Mouse (Mus musculus) liver, adult 2 months (tissue): ENCODE data around the gene Napsa.

Source experiments
- CTCF ChIP-seq: fragments of 200-500 bp; IDR thresholded peaks from 2 replicates; pipeline ENCODE4 v1.5.1; 2011; ENCODE audit warnings: low read depth, low read length, control low read depth
- POLR2A ChIP-seq: fragments of 200-500 bp; IDR thresholded peaks from 2 replicates; pipeline ENCODE4 v1.6.1; 2011; ENCODE audit warnings: low read length, control low read depth; ENCODE audit not compliant: insufficient read depth; ENCODE audit errors: extremely low read depth

DNA sequence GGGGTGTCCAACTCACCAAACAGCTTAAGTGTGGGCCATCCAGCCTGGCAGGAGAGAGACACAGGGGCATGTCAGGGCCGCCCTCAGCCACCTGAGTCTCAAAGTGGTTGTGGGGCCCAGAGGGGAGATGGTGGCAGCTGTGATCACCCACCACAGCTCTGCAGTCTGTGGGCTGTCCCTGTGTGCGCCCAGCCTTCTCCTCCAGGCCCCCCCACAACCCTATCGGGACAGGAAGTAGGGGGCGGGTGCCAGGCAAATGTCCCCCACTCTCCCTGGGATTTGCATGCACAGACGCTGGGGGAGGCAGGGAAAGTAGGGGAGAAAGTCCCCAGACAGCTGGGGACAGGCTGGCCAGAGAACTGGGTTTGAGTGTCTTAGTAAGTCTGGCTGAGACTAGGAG lies 41.0 kb upstream of the Napsa start:
- TF ChIP-seq CTCF (no peak), POLR2A (no peak)
